Mouse (Mus musculus): ENCODE measurements around the gene Trappc3.
A peak's percentile ranks its signal among the peaks of the same experiment; 100 is the strongest.

Gene Trappc3

GRCm38 (mm10) chr4:126313202-126313601 is 51.1 kb downstream of the Trappc3 start:
- DNase-seq (ENCODE audit: low read depth), result no peak

GRCm38 (mm10) chr4:126314393-126314792 is 52.3 kb downstream of the Trappc3 start:
- DNase-seq (ENCODE audit: low read depth), result no peak

GRCm38 (mm10) chr4:126315931-126316330 is 53.8 kb downstream of the Trappc3 start:
- DNase-seq (ENCODE audit: low read depth), result no peak

- no peak for DNase-seq (ENCODE audit: low read depth)
These were observed 54.4 kb downstream of the Trappc3 start for GRCm38 (mm10) chr4:126316443-126317040.

GRCm38 (mm10) chr4:126319806-126320205 is 57.7 kb downstream of the Trappc3 start:
- DNase-seq (ENCODE audit: low read depth), result no peak

- peak; percentile 99 for DNase-seq (ENCODE audit: low read depth)
These were observed 59.2 kb downstream of the Trappc3 start, which contains the start of gene Adprhl2 for GRCm38 (mm10) chr4:126321111-126321853. TSS of gene Adprhl2 (minus strand) at chr4:126321703.

GRCm38 (mm10) chr4:126321854-126322511 is 59.9 kb downstream of the Trappc3 start:
- peak; percentile 23 for DNase-seq (ENCODE audit: low read depth)

GRCm38 (mm10) chr4:126322646-126323045 is 60.5 kb downstream of the Trappc3 start:
- DNase-seq (ENCODE audit: low read depth), result no peak

GRCm38 (mm10) chr4:126324861-126325260 is 62.7 kb downstream of the Trappc3 start:
- DNase-seq (ENCODE audit: low read depth), result no peak

- no peak for DNase-seq (ENCODE audit: low read depth)
These were observed 63.2 kb downstream of the Trappc3 start, which contains the start of gene Tekt2 for GRCm38 (mm10) chr4:126325281-126325861. TSS of gene Tekt2 (minus strand) at chr4:126325688.

All from naive thymus-derived CD4-positive, alpha-beta T cell, adult 2 months (primary cell).